Mouse (Mus musculus) ovary, adult 18-20 months (tissue): ENCODE data around the gene Creb5.

Experiments used
- DNase-seq: peaks from one replicate; pipeline ENCODE4 v3.0.0; 2022; ENCODE audit warnings: low spot score, mixed read lengths

The Creb5 gene

DNA sequence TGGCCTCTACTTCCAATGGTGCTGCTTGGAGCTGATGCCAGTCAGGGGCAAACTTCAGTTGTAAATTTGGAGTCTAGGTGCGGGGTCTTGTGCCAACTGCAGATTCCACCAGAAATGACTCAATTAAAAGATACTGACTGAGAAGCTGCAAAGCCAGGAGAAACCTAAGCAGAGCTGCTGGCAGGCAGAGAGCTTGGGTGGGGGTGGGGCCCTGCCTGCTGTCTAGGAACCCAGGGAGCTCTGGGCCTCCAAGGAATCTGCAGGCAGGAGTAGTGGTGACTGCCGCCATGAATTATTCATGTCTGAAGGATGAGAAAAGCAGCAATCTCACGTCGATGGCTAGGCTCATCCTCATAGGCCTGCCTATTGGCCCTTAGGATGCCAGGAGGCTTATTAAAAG is 306.5 kb downstream of the Creb5 start:
- DNase-seq, result no peak

DNA sequence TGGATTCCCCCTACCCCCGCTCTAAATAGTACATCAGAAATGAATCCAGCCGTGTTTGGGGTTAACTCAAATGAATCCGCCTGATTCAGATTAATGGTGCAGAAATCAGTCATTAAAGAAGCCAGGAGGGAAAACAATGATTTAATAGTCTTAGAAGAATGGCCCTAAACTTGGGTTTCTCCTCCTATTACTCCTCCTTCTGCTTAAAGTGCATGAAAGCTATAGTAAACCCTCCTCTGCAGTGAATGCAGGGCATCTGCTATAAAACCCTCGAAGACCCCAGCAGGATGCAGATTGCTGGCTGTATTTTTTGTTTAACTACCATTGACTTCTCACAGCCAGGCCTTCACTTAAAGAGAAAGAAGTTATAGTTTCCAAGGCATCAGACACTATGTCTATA is 307.2 kb downstream of the Creb5 start:
- no peak for DNase-seq

DNA sequence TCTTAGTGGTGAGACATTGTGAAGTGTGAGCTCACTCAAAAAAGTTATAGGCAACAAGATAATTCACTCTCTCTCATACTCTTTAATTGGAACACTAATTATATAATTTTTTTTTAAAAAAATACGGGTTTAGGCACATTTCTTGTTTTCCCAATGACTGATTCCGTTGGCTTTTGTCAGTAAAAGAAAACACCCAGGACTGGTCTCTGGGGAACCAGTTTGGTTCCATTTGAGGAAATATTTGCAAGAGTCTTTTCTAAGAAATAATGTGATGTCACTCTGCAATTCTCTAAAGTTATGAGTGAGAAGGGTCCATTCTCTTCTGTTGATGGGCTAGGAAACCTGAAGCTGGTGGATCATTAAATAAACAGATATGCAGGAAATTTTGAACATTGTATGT is 309.3 kb downstream of the Creb5 start:
- DNase-seq, result no peak

DNA sequence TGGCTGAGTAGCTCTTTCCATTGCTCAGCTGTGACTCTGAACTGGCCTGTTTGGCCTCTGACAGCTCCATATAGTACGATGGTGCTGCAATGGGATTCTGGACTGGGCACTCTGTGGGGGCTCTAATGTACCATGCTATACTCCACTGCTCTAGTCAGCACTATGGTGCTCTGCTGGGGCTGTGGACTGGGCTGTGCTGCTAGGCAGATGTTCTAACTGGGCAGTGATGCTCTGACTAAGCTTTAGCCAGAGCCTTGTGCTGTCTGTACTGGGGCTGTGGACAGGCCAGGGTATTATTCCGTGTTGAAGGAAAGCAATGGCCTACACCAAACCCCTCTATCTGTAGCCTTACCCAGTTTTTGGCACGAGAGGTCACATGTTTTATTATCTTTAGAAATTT is 316.0 kb downstream of the Creb5 start:
- no peak for DNase-seq

DNA sequence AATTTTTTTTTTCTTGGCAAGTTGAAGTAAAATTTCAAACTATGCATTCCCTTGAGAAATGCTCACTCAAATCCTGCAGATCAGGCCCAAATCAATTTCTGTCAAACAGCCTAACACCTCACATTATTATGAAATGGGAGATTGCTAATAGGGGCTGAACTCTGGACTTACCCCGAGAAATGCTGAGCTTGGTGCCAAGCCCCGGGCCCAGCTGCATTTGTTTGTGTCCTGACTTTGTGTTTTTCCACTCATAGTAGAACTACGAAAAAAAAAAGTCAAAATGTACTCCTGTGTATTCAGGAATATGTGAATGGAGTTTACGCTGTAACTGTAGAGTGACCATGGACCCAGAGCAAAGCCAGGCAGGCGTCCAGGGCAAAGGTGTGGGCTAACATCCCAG is 316.6 kb downstream of the Creb5 start:
- DNase-seq, result no peak

DNA sequence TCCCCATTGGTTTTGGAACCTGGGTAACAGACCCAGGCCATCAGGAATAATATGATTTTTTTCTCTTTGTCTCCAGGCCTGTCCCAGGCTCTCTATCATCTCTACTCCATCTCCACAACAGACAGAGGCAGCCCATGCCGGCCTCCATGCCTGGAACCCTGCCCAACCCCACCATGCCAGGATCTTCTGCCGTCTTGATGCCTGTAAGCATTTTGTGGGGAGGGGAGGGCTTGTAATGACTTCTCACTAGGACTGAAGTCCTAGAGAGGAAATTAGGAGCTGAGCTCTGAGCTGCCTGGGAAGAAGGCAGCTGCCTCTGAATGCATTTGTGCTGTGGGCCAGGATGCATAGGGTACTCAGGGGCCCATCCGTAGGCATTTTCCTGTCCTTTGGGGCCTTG is 317.3 kb downstream of the Creb5 start:
- no peak for DNase-seq

DNA sequence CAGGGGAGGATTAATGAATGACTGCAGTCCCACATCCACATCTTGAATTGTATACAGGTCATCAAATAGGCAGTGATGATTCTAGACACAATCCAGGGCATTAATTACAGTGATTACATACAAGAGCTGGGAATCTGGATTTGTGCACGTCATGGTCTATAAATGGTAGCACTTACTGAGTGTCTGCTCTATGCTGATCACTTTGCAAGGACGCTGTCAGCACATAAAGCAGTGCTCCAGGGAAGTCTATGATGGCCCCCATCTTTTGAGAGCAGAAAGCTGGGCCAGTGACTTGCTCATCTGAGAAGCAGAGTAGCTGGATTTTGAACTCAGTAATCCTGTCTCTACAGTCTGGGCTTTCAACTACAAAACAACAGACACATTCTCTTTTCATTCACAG is 318.1 kb downstream of the Creb5 start:
- DNase-seq, result no peak

DNA sequence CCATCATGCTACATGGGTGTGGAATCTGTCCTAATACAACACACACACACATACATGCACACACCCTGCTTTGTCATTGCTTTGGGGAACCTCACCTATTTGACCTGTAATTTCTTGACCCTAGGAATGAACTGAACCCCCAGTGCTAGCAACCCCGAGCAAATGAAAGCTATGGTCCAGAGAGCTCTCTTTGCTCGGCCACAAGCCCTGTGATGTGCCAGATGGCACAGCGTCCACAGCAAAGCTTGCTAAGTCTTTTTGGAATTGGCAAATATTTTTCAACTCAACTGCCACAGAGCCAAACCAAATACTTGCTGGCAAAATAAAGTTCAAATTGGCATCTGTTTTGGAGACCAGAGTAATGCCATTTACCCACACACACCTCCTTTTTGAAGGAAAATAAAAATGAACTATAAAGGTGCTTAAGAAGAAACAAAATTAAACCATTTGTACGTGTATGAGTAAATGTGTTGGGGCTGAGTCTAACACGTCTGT is 324.4 kb downstream of the Creb5 start:
- no peak for DNase-seq

DNA sequence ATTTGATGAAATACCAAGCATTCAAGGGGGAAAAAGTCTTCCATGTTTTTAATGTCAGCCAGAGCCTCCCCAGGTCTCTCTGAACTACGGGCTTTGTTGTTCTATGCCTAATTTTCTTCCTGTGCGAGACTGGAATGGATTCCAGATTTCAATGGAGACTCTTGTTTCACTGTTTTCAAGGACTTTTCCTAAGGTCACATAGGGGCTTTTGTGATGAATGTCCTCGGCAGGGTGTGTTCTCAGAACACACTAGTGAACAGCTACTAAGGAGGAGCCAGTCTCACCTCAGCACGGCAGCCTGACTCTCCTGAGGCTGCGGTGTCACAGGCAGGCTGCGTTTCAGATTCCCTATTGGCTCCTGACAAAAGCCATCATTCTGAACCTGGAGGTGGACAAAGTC is 325.6 kb downstream of the Creb5 start:
- DNase-seq, result no peak

DNA sequence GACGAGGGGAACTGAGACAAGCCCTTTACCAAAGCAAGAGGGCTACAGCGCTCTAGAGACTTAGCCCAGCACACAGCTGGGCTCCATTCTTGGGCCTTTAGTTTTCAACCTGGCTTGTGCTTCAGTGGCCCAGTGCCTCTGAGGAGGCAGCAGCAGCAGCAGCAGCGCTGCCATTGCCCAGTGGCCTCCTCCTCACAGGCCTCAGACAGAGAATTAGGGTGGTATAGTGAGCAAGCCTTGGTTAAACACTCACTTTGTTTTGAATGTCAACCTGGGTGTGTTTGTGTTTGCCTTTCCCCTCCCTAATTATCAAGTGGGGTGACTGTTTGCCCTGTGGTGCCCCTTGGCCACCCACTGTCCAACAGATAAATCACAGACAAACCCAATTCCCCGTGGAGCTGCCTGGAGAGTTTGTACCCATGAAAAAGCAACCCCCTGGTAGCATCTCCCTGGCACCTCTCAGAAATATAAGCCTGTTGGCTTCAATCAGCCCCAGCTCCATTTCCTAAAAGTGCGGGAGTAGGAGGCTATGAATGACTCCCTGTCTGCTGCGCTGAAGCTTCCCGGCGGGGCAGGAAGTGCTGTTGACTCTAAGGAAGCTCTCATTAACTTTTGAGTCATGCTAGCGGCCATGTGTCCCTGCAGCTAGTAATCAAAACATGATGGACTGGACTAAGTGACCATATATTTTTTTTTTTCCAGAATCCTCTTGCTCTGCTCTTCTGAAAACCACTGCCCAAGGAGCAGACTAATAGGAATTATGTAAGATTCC is 328.6 kb downstream of the Creb5 start:
- DNase-seq, result no peak

DNA sequence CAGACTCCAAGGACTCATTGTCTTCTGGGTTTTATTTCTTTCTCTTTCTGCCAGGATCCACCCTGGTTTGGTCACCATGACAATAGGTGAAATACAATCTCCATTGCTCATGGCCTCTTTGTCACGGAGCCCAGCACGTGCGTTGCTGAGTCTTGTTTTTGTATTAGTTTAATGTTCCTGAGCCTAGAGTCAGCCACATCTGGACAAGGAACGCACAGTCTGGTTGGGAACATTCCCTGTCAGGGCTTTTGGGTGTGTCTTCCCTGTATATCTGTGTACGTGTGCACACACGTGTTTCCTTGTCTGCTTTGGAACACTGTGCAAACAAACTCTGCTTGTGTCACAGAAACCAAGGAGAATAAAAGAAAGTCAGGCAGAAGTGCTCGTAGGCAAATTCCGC is 331.1 kb downstream of the Creb5 start:
- DNase-seq, result no peak

DNA sequence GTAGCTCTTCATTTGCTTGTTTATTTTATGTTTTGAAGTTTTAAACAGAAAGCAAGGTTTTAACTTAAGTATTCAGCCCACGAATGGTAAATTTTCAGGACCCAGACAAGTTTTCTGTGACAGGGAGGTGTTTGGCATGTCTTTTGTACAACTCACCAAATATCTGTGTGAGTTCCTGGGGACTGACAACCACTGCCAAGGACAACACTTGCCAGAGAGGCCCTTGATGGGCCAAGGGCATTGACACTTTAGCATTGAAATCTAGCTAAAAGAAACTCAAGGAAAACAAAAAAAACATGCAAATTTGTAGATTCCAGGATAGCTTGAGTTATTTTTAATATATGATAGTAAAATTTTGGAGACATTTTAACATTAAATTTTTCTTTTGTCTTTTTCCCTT is 332.6 kb downstream of the Creb5 start:
- DNase-seq, result no peak

DNA sequence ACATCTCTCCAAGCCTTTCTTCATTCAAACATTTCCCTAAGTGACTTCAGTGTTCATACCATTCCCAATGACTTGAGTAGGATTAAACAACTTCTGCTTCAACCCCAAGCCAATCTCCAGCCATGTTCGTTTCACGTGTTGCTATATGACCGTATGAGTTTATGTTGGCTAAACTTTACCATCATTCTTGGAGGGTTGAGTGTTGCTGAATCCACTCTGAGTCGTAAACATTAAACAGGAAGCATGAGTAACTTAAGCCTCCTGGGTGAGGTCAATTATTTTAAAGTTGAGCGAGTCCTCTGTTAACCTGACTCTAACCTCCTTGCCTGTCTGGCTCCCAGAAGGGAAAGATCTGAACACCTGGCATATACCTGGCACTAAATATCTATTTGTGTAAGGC is 334.2 kb downstream of the Creb5 start:
- DNase-seq, result no peak

DNA sequence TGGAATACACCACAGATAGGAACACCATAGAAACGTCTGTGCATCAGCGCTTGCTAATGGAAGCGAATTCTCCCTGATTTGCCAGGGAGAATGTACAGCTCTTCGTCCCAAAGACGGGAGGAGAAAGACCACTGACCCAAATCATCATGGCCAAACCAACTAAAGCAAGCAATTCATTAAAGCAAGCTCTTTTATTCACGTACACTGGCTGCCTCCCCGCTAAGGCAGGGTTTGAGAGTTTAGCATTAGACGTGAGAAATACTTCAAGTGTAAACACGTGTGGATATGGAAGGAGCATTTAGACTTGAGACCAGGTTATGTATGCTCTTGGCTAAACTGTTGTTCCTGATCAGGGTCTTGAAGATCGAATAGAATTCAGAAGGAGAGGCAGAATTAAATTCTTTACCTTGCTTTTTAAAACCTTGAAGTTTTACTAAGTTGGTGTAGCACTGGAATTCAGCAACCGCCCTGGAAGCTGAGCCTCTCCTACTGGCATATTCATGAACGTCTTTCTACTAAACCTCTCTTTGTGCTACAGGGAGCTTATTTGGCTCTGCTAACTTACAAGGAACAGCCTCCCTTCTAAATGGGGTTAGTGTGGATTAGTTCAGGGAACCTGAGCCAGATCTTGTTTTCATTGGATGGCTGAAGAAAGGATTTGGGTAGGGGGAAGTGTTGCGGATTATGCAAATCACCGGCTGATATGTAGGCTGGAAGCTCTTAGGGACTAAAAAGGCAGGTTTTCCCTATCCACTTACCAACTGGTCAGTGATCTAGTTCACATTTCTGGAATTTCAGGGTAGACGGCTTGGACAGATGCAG is 337.6 kb downstream of the Creb5 start:
- no peak for DNase-seq

DNA sequence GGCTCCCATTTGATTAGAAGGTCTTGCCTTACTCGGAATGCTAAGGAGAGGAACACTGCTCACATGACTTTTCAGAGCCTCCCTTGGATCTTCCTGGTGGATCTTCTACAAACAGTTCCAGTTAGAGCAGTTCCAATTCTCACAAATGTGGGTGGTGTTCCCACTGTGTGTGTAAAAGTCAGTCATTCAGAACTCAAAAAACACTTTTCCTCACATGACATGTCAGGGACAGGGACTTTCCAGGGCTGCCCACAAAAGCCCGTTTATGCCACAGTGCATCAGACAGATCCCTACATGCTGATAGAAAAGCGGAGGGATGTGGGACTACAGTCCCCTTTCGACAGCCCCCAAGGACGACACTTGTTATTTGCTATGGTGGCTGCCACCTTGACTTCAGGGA is 339.0 kb downstream of the Creb5 start:
- DNase-seq, result no peak

DNA sequence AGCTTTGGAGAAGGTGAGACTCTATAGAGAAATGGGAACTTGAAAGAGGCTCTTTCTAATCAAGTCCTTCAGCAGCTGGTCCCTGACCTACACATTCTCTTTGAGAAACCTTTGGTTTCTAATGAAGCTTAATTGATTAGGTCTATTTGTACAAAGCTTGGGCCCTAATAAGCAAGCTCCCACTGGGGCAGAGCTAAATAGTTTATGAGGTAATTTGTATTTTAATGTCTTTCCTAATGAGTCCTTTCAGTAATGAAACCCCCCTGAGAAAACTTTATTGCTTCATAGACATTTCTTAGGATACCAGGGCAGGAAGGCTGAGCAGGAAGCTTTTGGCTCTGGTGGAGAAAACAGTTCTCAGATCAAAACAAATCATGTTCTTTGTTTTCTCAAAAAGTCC is 341.6 kb downstream of the Creb5 start:
- DNase-seq, result no peak

DNA sequence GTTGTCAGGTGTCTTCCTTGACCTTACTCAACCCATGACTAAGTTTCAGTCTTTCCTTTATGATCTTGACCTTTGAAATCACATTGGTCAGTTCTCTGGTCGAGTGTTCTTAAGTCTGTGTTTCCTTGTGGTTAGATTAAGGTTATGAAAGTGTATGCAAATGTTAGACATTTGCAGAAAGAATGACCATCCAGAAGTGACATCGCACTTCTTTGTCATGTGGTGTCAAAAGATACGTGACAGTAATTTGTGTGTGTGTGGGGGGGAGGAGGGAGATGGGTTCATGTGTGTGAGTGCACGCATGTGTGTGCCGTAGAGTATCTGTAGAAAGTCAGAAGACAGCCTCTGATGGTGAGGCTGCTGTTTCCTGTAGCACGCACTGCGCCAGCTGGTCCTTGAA is 348.4 kb downstream of the Creb5 start:
- no peak for DNase-seq

DNA sequence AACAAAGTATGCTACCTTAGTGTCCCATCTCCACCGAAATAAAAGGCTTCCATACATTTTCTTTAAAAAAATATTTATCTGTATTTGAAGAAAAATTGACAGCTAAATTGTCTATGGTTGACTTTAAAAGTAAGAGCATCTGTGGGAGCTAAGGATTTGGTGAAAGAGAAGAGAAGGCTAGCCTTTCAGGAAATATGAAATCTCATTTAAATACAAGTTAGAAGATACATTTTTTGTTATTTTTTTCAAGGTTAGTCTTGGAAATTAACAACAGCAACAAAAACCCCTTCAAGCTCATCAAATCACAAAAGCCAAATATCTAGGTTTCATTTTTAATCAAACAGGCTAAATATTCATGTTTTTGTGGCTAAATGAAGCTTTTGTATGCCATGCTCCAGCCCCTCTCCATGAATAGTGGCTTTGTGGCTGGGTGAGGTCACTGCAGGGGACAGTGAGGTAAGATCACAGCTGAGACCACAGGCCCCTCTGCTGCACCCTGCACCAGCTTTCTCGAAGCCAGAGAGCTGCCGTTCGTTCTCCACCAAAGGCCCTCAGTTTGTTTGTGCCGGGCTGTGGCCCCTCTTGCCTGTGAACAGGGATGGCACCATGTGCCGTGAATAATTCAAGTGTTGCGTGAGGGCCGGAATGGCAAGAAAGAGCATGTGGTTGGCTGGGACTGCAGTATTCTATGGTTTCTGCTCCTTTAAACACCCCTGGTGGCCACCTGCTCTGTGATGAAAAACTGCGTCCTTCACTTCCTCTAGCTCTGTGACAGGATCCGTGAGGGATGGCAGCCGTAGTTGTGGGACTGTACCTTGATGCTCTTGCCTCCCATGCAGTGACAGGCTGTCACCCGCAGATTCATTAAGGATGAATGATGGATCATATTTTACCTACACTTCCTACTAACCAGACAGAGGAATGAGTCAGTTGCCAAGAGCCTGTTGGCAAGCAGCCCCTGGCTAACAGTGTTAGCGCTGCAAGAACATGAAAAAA is 350.6 kb downstream of the Creb5 start:
- DNase-seq, result no peak

DNA sequence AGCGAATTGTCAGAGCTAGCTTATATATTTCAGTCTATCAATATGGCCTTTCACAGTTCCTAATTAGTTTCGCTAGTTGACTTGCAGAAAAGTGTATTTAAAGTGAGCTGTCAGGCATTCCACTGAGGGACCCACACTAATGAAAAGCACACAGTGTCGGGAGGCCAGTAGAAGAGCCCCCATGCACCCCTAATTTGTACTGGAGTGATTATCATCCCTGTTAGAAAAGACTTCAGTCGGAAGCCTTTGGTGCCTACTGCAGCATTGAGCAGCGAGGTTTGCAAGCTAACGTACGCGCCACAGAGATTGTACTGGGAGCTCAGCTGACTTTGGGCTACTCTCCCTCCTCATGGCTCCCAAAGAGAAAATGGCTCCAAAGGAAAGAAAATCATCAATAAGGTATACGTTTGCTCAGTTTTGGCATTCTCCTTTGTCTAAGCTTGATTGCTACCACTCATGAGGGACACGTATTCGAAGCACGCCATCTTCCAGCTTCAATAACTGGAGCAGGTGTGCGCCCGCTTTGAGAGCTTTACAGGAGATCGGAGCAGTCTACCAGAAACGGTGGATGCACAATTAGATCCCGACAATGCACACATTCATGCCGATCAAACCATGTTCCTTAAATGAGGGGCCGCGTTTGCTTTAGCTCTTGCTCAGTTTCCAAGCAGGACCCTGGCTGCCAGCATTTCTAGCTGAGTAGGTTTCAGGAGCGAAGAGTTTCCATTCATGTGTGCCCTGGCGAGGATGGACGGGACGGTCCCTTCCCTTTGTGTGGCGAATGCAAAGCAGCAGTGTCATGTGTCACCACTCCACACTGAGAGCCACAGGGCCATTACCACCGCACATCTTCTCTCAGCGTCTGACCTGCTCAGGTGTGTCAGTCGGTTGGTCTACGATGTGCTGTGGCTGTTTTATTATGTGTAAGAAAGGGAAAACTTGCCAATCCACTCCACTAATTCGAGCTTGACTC is 354.8 kb downstream of the Creb5 start:
- no peak for DNase-seq

DNA sequence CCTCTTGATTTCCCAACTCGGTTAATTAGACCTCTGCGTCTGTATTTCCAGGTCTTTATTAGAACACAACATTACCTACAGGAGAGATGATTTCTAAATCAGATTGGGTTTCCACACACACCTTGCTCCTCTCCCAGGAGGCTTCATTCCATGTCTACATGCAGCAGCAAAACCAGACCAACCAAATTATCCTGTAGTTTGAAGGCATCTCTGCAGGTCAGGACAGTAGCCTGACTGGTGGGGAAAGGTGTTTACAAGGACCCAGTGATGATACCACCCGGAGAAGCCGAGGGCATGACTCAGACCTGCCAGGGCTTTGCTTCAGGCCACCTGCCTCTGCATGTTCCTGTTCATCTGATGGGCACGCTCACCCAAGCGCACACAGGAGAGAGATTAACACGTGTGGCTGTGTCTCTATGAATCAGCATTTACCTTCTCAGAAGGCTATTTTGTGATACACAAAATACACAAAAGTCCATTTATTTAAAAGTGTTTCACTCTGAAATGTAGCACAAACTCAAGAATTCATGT is 355.8 kb downstream of the Creb5 start:
- DNase-seq, result no peak

DNA sequence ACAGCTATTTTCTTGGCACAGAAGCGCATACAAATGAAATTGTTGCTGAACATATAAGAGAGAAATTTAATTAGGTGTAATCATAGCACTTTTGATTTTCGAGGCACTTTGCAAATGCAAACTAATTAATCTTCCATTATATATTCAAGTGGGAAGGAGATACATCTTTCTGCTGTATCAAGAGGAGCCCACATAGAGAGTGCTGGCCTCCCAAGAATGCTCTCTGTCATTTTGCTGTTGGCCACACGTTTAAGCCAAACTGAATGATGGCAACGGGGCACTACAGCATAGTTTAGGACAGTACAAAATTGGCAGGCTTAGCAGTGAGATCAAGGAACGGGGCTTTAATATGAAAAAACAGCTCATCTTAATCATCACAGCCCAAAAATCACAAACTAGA is 356.4 kb downstream of the Creb5 start:
- DNase-seq, result no peak
